Mouse (Mus musculus) heart, embryonic 10.5 days (tissue): ENCODE results near the gene Slc5a12. TPM values are rescaled to one million over a fixed set of nuclear protein-coding genes. Genes with fewer than 3 reads are reported as not detected.

Source experiments
- polyA plus RNA-seq: library from polyadenylated mRNA; unstranded; fragments of >200 nt; fragmentation: Nextera tagmentation; extraction: Ambion mirVana; gene quantifications from 2 replicates; pipeline ENCODE4 v1.2.1, GENCODE M21; 2016

Gene Slc5a12
- polyA plus RNA-seq, 1 experiment from 2014 or later: not detected

Other genes starting within 250 kb of the Slc5a12 start
- gene Fibin, start 234.1 kb upstream of the Slc5a12 start, polyA plus RNA-seq: 1.1 and 3.5 TPM in 2 replicates
- gene Muc15, start 124.0 kb downstream of the Slc5a12 start, polyA plus RNA-seq: not detected in 2 replicates